Mouse (Mus musculus) left cerebral cortex, postnatal 25 days (tissue): ENCODE results near the gene Gm4450. TPM values are rescaled to one million over a fixed set of nuclear protein-coding genes. Genes with fewer than 3 reads are reported as not detected.
"Not testable (repeated sequence)": the region's sequence is repeated elsewhere in the genome, so short reads cannot be mapped to it uniquely, and the experiment has no call there.

Experiments
- DNase-seq, 2 experiments: peaks; one replicate each; pipeline ENCODE4 v3.0.0; 2022; ENCODE audit warnings: low spot score in 2 of 2, mixed read lengths in 1 of 2
- intact Hi-C: fragments of 180-260 bp; cut with DNase I; formaldehyde crosslinking; loops from one replicate; pipeline ENCODE4 v1.15.1; 2025
- total RNA-seq, 2 experiments: library from RNA; stranded (reverse); gene quantifications; 2 replicates each; pipeline ENCODE4 v1.2.3; 2021

Gene Gm4450
- total RNA-seq, 2 experiments from 2014 or later = not detected

DNA sequence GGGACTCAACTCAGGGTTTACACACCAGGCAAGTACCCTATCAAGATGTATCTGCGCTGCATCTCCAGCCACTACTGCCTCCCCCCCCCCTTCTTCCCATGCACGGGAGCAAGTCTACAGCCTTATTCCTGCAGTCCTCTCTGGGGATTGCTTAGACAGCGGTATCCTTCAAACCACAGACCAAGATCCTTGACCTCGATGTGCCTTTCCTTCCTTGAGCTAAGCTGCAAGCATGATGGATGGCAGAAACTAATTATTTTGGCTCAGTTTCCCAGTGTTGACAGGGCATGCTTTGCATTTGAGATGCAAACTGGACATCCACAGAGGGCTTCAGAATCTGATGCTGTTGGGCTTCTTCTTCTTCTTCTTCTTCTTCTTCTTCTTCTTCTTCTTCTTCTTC, 34.0 kb downstream of the Gm4450 start:
- intact Hi-C loops = loop anchor here (10.0 kb wide), 1 partner anchor 498 kb away; no protein-coding TSS in a partner anchor
- DNase-seq = no peak

DNA sequence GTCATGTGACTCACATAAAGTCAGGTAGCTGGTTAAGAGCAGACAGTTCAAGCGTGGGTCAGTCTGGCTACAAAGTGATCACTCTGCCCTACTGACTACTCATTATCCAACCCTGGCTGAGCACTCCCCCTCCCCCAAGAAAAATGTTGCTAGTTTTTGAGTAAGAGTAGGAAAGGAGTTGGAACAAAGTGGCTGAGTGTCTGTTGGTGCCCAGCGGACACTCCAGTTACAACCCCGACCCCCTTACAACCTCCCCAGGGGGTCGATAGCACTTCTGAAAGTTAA, 37.2 kb downstream of the Gm4450 start:
- intact Hi-C loops = loop anchor here (2.0 to 10.0 kb wide), 3 partner anchors 37 to 713 kb away; partner anchors contain the start of gene Zfp697
- DNase-seq = no peak

DNA sequence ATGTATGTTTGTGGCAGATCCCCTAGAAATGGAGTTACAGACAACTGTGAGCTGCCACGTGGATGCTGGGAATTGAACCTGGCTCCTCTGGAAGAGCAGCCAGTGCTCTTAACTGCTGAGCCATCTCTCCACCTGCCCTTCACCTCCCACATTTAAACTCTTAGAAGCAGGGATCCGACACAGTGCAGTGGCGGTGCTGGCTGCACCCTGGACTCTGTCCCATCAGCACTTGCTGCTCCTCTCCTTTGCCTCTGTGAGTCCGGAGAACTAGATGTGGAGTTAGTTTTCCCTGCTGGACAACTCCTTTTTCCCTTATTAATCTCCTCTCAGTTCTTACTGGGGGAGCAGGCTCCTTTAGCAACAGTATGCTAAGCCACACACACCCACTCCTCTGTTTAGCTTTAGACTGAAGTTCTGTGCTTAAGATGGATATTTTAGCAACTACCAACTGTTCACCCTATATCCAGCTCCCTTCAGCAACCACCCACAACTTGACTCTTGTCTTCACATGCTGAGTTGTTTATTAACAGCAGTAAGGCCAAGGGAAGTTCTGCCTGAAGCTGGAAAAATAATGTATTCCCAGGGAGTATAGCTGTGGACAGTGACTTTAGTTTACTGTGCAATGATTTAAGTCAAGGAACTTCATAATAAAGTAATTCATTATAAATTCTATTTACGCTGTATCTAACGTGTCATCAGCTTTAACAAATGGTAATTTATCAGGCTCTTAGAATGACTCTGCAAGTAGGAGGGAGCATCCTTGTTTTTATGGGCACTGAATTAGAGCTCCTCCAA, 37.7 kb downstream of the Gm4450 start:
- intact Hi-C loops = loop anchor here (2.0 to 5.0 kb wide), 2 partner anchors 36 to 713 kb away; partner anchors contain the start of gene Zfp697

DNA sequence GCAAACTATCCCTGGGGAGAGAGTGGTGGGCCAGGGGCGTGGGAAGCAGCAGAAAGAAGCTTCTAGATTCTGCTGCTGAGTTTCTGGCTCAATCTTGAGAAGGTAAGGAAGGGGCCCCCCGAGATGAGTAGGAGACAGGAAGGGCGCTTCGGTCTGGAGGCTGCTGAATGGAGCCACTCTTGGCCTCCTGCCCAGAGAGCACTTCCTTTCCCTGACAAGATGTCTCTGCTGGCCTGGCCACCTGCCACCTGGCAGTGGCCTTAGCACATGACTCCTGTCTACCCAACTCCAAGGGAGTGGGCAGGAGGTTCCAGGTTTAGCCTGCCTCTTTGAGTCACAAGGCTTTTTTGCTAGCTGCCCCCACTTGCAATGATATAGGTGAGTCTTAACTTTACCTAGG, 39.6 kb downstream of the Gm4450 start:
- DNase-seq = peak; percentile 74 to 94
- intact Hi-C loops = loop anchor here (5.0 kb wide), 1 partner anchor 715 kb away; no protein-coding TSS in a partner anchor

More for the DNA sequence above, 37.7 kb downstream of the Gm4450 start:
- peak in 1 of 2 experiments; percentile 85 for DNase-seq

DNA sequence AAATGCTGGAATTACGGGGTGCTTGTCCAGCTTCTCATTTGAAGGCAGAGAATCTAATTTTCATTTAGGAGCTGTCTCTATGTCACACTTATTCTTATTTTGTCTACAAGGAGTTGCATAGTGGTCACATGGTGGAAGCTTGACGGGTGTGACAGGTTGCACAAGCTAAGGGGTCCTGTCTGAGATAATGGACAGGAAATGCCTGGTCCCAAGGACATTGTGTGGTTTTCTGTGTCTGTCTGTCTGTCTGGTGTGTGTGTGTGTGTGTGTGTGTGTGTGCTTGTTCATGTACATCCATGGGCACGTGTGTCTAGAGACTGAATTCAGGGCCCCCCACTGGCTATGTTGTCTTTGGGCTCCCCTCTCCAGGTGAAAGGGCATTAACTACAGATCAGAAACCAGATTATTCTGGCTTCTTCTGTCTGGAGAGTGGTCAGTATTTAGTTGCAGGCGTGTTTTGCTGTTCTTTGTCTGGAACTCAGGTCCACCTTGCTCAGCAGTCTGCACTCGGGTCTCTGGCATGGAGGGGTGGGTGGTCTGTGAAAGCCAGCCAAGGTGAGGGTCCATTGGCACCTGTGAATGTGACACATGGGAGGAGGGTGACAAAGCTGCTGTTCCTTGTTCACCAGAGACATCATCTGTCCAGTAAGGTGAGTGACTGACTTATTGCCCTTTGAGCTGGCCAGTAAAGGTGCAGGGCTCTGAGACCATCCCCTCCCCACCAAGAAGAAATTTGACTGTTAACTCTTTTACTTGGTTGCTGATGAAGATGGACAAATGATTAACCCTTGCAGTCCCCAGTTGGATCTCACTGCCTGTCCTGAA, 40.3 kb downstream of the Gm4450 start:
- DNase-seq = no peak
- intact Hi-C loops = loop anchor here (5.0 kb wide), 1 partner anchor 716 kb away; no protein-coding TSS in a partner anchor

DNA sequence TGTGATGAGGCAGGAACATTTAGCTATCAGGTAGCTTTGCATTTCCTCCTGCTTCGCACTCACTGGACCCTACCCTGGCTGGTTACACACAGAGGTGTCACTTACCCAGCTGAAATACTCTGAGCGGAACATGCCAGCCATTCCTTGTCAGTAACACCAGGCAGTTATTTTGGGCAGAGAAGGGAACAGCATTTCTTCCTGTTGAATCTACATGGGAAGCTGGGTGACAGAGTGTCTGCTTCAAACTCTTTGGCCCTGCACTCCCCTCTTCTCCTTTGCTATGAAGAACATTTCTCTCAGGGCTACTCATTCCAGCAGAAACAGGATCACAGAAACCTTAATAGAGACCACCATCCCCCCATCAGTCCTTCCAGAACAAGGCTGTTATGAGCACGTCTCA, 42.6 kb downstream of the Gm4450 start:
- intact Hi-C loops = no loop called here
- DNase-seq = no peak

DNA sequence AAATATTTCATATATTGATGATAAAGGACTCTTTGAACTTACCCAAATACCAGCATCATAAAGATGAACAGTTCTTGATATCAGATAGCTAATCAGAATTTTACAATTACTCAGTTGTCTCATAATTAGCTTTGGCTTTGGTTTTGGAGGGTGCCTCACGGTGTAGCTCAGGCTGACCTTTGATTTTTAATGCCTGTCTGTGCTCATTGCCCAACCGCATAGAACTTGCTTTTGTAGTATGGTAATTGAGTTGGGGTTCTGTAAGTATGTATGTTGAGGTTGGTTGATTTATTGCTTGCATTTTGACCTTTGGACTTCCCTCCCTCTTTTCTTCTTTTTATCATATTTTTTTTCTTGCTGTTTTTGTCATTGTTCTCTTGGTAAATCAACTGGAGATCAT, 43.2 kb downstream of the Gm4450 start:
- no peak for DNase-seq
- intact Hi-C loops = loop anchor here (2.0 kb wide), 1 partner anchor 19 kb away; no protein-coding TSS in a partner anchor

DNA sequence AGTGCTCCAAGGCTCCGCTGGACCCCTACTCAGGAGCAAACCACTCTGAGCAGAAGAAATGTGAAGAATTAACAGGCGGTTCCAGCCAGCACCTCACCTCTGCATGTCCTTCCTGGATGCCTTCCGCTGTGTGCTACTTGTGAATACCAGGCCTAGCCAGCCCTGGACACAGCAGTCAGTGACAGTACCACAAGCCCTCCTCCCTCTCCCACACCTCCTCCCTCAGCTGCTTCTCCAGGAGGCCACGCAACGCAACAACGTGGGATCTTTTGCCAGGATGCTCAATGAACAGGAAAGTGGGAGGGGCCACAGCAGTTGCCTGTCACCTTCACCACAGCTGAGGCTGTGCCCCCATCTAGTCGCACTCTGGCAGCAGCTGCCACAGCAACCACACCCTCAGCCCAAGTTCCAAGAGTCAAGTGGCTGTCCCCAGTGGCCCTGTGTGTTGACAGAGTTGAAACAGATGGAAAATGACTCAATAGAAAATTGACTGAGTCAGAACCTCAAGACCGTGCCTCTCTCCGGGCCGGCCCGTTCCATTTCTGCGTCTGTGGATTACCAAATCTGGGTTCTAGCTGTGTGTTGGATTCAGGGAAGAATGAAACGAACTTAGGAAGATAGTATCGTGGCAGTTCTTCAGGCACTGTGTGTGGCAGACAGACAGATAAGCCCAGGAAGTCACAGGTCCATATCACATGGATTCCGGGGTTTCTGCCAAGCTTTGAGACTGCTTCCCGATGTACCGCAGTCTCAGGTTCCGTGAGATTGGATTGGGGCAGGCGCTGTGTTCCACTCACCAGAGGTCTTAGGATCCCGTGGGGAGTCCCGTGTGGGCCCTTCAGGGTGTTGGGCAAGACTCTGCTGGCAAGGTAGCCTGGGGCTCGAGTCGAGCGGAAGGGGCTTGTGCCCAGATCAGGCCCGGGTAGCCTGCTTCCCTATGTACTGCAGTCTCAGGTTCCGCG, 46.0 kb downstream of the Gm4450 start:
- intact Hi-C loops, DNase-seq: not testable (repeated sequence)

DNA sequence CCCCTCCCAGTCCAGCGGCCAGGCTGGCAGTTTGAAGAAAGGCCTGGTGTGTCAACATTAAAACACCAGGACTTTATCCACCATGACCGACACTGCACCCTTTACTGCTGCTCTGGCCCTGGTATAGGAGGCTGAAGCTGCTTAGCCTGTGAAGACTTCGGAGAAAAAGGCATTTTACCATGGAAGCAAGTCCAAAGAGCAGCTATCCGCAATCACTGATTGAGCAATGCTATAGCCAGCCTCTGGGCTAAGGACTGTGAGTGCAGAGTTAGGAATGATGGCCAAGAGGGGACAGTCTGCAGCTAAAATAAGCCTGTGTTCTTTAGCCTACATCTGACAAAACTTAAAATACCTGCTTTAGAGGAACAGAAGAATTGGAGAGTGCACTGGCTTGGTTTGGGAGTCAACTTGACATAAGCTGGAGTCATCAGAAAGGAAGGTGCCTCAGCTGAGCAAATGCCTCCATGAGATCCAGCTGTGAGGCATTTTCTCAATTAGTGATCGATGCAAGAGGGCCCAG, 49.6 kb downstream of the Gm4450 start:
- intact Hi-C loops = loop anchor here (10.0 kb wide), 2 partner anchors 1443 to 1473 kb away; no protein-coding TSS in a partner anchor
- DNase-seq = not testable (repeated sequence)

DNA sequence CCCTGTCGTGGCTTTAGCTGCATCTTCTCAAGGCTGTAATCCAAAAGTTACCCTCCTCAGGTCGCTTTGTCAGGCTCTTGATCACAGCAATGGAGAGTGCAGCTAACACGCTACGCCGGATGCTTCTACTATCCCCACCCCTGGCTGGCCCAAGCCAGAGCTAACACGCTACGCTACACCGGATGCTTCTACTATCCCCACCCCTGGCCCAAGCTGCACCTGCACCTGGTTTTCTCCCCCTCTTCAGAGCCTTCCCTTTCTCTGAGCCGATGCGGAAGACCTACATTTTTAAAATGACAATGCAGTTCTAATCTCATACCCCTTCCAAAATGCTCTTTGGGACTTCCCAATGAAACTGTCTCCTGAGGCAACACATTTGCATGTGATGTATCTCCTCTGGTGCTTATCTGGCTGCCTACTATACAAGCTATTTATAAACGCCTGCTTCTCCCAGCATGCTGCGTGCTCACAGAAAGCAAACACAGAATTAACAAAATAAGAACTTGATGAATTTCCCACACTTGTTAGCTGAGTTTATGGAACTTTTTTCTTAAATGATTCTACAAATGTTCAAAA, 50.3 kb downstream of the Gm4450 start:
- intact Hi-C loops = loop anchor here (10.0 kb wide), 2 partner anchors 1442 to 1472 kb away; no protein-coding TSS in a partner anchor
- DNase-seq = peak in 1 of 2 experiments; percentile 64

DNA sequence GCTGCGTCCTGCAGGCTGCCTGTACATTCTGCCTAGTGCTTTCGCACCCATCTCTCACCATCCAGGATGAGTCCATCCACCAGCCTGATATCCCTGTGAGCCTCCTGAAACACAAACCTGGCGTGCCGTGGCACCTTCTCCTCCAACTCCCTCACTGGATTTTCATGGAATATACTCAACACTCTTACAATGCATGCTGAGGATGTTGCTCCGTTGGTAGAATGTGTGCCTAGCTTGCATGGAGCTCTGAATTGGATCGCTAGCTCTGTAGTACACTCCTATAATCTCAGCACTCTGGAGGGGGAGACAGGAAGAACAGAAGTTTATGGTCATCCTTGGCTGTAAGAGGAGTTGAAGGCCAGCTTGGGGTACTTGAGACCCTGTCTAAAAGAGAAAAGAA, 51.0 kb downstream of the Gm4450 start:
- intact Hi-C loops = loop anchor here (10.0 kb wide), 2 partner anchors 1441 to 1471 kb away; no protein-coding TSS in a partner anchor
- not testable (repeated sequence) for DNase-seq

DNA sequence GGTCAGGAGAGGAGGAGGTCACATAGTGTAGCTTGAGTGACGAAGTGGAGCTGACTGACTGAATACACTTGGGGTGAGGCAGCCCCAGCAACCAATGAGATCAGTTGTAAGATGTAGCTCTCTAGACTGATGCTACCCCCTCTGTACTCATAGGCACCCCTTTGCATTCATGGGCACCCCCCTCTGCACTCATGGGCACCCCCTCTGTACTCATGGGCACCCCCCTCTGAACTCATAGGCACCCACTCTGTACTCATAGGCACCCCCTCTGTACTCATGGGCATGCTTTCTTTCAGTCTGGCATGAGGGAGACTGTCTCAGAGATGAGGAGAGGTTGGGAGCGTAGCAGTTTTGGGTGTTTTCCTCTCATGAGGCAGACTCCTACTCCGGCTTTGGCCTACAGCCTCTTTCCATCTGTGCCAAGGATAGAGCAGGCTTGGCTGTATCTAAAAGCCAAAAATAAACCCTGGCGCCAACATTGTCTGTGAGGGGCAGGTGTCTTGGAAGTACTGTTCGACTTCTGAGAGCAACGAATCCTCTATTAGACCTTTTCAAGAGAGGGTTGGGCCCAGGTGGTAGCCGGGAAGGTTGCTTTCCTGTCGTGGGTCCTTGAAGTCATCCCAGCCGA, 52.5 kb downstream of the Gm4450 start:
- intact Hi-C loops = loop anchor here (10.0 kb wide), 2 partner anchors 1440 to 1470 kb away; no protein-coding TSS in a partner anchor
- peak in 1 of 2 experiments; percentile 49 for DNase-seq

Other genes with a start within 250 kb of the Gm4450 start
- gene Reg4, start 235.0 kb downstream of the Gm4450 start, total RNA-seq = not detected
- gene Hmgcs2, start 176.7 kb downstream of the Gm4450 start, total RNA-seq = 10 to 100 TPM in 1 of 2 experiments, 1 to 10 TPM in 1; 7.5 to 10.5 TPM
- gene Phgdh, start 117.1 kb downstream of the Gm4450 start, total RNA-seq = 10 to 100 TPM; 51.7 to 54.5 TPM
- 10 to 100 TPM; 33.6 to 34.9 TPM for gene Zfp697, start 74.7 kb downstream of the Gm4450 start, total RNA-seq
- not detected for gene Hsd3b4, start 53.4 kb upstream of the Gm4450 start, total RNA-seq
- not detected for gene Gm10681, start 131.7 kb upstream of the Gm4450 start, total RNA-seq
- gene Hsd3b5, start 173.1 kb upstream of the Gm4450 start, total RNA-seq = not detected